Mouse (Mus musculus): ENCODE results near the gene Adgrl4.

Adgrl4 gene

GRCm38 (mm10) chr3:151437693-151438092, at the start of gene Adgrl4:
TSS of gene Adgrl4 (plus strand) at chr3:151437887.
- no peak for DNase-seq (ENCODE audit: low spot score in 2 of 2)

DNA sequence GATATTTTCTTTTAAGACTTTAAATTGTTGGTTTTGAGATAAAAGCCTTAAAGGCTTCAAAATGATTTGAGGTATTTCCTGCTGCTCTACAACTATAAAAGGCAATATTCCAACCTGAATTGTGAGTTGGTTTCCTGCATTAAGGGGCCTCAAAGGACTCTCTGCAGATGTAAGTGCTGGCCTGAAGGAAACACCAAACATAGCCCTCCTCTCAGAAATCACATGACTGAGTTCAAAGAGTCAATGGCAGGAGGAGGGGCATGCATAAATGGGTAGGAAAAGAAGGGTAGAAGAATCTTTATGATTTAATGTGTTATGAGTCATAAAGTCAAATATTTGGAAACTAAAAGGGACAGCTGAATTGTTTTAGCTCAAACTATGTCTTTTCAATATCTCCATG, 46.8 kb upstream of the Adgrl4 start:
- DNase-seq (ENCODE audit: low spot score in 2 of 2): no peak

DNA sequence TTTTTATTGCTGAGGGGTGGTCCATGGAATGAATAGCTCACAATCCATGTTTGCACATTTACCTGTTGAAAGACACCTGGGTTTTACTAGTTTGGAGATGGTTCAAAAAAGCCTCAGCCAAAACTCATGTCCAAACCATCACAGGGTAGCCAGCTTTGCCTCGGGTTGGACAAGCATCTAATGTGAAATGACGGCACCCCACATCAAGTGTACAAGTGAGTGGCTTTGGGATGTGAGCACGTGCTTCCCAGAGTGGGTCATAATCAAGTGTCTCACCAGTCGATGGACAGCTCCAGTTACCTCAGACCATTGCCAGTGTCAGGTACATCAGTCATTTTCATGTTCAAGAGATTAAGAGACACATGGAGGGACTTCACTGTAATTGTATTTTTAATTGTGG, 44.8 kb upstream of the Adgrl4 start:
- no peak for DNase-seq (ENCODE audit: low spot score in 2 of 2)

DNA sequence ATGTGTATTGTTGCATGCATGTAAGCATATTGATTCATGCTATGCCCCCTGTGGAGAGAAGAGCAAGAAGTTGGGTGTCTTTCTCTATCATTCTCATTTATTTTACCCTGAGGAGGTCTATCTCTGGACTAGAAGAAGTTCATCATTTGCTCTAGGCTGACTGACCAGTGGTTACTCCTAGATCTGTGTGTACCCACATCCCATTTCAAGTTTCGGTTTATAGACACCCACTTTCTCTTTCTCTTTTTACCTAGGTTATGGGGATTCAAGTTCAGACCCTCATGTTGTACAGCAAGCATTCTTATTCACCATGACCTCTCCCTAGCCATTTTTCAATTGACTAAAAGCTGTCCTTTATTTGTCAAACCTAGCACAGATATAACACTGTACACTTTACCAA, 44.4 kb upstream of the Adgrl4 start:
- DNase-seq (ENCODE audit: low spot score in 2 of 2): no peak

- DNase-seq (ENCODE audit: low spot score in 2 of 2): no peak
These were observed 38.4 kb upstream of the Adgrl4 start for GRCm38 (mm10) chr3:151399270-151399669.

DNA sequence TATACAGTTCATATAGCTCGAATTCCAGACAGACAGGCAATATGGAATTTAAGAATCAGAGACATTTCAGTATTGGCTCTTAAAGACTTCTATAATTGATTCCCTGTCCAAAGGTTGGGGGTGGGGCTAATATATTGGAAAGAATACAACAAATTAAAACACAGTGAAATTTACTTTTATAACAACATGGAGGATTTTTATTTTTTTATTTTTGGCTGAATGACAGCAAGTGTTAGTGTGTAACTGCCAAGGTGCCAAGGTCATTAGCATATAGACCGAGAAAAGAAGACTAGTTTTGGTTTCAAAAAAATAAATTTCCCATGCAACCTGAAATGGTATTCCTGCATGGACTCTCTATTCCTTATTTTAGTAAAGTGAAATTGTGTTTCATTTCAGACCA, 26.7 kb upstream of the Adgrl4 start:
- DNase-seq (ENCODE audit: low spot score in 2 of 2): no peak

- DNase-seq (ENCODE audit: low spot score in 2 of 2): no peak
These were observed 26.2 kb upstream of the Adgrl4 start for GRCm38 (mm10) chr3:151411488-151411887.

DNA sequence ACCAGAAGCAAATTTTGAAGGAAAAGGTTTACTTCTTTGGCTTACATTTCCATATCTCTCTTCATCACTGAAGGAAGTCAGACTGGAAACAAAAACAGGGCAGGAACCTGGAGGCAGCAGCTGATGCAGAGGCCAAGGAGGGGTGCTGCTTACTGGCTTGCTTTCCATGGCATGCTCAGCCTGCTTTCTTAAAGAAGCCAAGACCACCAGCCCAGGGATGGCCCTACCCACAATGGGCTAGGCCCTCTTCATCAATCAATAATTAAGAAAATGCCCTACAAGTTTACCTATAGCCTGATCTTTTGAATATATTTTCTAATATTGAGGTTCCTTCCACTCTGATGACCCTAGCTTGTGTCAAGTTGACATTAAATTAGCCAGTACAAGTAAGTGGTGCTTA, 20.8 kb upstream of the Adgrl4 start:
- no peak for DNase-seq (ENCODE audit: low spot score in 2 of 2)

GRCm38 (mm10) chr3:151417688-151418572, 19.8 kb upstream of the Adgrl4 start:
- DNase-seq (ENCODE audit: low spot score in 2 of 2): no peak

- no peak for DNase-seq (ENCODE audit: low spot score in 2 of 2)
These were observed 13.1 kb upstream of the Adgrl4 start for GRCm38 (mm10) chr3:151424326-151425207.

DNA sequence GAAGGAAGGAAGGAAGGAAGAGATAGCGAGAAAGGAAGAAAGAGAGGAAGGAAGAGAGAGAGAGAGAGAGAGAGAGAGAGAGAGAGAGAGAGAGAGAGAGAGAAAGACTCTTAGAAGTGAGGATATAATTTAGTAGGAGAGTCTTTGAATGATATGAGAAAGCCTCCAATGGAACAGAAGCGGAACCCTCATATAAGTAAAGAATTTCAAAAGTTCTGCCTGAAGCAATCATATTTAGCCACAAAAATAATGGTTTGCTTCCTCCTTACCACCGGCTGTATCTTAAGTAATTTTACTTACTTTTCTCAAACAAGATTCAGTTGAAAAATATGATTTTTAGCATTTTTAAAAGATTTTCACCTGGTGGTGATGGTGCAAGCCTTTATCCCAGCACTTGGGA, 7.6 kb upstream of the Adgrl4 start:
- DNase-seq (ENCODE audit: low spot score in 2 of 2): no peak

DNA sequence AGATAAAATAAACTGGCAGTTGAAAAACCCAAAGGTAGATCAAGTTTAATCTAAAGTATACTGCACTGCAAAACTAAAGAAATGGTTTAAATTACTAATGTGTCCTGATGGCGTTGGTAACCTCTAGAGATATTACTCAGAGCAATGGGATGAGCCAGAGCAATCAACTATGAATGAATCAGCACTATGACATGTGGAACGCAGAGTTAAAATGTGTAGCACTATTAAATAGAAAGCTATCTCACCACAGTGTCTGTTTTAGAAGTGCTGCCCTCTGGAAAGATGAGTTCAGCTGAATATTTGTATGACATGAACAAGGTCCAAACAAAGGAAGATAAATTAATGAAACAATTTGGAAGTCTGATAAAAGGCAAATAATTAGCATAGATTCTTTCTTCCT, 6.2 kb upstream of the Adgrl4 start:
- DNase-seq (ENCODE audit: low spot score in 2 of 2): no peak

DNA sequence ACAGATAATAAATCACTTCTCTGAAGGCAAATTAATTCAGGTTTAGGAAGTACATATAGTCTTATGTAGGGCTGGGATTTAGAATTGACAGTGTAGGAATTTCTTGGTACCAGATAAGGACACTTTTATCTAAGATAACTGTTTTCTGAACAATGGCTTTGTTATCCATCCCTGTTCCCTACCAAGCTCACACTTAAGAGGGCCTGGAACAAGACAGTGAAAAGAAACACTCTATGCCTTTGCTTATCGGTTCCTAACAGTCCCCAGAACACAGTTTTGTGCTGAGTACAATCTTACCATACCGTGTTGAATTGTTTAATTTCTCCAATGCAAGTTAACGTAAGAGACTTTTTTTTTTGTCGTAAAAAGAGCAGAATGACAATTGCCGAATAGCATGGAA, 677 bp downstream of the Adgrl4 start:
- no peak for DNase-seq (ENCODE audit: low spot score in 2 of 2)

GRCm38 (mm10) chr3:151439976-151440375, 2.3 kb downstream of the Adgrl4 start:
- no peak for DNase-seq (ENCODE audit: low spot score in 2 of 2)

- DNase-seq (ENCODE audit: low spot score in 2 of 2): no peak
These were observed 4.3 kb downstream of the Adgrl4 start for GRCm38 (mm10) chr3:151442026-151442425.

DNA sequence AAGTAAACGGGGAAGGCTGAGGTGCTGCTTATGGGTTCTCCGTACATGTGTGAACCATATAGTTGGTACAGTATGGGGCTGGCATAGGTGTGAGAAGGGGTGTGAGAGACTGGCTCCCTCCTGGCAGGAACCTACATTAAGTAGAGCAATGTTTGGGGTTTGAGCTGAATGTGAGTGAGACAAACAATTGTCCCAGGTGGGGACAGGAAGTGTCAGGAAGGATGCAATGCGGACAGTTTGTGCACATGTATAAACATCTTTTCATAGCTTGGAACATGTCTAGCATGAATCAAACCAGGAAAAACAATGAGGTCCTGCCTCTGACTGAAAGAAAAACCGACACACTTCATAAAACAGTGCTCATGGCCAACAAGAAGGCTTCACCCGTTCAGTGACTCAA, 5.8 kb downstream of the Adgrl4 start:
- no peak for DNase-seq (ENCODE audit: low spot score in 2 of 2)

DNA sequence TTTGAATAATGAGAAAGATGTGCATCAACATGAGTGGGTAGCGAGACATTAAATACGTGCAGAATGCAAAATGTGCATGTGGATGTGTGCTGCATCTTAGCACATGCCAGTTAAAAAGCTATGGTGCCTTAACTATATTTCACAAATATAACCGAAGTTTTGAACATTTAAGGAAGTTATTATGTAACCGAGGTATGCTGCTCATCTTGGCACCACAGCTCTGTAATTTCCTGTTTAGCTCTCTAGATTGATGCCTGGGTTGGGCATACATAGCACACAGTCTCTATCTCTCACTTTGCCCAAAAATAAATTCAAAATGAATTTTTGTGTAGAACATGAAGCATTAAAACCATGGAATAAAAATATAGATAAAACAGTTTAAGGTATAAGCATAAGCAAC, 6.6 kb downstream of the Adgrl4 start:
- DNase-seq (ENCODE audit: low spot score in 2 of 2): no peak

DNA sequence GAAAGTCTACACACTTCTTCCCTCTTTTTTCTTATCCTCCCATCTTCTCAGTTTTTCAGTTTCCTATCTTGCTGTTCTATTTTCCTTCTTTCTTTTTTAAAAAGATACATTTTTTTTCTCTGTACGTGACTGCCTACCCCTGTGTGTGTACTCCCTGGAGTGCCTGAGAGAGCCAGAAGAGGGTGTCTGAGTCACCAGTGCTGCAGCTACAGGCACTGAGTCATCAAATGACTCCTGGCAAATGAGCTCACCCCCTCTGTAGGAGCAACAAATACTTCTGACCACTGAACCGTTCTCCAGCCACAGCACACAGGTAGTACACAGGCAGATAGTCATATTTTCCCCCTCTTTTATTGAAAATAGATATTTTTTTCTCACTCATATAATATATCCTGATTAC, 8.2 kb downstream of the Adgrl4 start:
- no peak for DNase-seq (ENCODE audit: low spot score in 2 of 2)

DNA sequence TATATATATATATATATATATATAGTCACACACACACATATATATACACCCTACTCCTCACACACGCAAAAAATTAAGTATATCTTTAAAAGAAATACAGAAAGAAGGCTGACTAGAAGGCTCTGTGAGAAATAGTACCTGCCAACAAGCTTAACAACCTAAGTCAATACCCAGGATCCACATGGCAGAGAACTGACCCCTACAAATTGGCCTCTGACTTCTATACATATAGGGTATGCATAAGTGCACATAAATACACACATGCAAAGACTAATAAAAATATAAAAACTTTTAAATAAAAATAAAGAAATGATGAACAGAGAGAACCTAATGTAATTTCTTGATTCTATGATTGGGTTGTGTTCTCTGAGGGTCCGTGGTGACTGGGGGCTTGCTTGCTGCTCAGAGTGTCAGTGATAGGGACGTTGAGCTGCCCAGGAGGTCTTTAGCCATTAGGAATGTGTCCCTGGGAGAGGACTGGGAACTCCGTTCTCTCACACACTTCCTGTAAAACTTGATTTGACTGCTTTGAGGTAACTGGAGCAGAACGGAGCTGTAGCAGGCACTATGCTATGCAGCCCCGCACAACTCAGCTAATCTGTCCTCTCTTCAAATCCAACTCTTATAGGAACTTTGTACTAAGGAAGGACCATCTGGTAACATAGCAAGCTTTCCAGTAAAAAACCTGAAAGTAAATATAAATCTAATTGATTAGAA, 17.5 kb downstream of the Adgrl4 start:
- DNase-seq (ENCODE audit: low spot score in 2 of 2): no peak

GRCm38 (mm10) chr3:151459430-151460190, 21.9 kb downstream of the Adgrl4 start:
- DNase-seq (ENCODE audit: low spot score in 2 of 2): no peak

- DNase-seq (ENCODE audit: low spot score in 2 of 2): no peak
These were observed 27.5 kb downstream of the Adgrl4 start for GRCm38 (mm10) chr3:151465215-151465614.

All from urinary bladder, adult 18-20 months (tissue).